Mouse (Mus musculus) cerebellum, postnatal 14 days (tissue): ENCODE data around the gene Hdhd3.
"Not testable (repeated sequence)": the region's sequence is repeated elsewhere in the genome, so short reads cannot be mapped to it uniquely, and the experiment has no call there.

Experiments
- DNase-seq, 2 experiments: peaks; one replicate each; pipeline ENCODE4 v3.0.0; 2021; ENCODE audit warnings: mixed read lengths in 2 of 2

Hdhd3 gene

DNA sequence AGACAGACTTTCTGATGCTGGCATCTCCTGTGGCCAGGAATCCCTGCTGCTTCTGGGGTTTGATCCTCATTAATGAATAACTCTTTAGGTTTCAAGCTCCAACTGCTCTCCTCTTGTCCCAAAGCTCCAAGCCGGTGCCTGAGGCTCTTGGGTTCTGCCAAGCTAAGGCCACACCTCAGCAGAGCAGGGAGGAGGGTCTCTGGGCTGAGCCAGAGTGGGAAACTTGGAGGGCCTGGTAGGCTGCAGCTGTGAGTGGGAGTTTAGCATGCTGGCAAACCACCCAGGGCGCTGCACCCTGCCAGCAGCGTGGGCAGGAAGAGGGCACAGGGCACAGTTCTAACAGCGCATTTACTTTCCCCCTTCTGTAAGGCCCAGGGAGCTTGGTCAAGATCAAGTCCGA is 5.6 kb upstream of the Hdhd3 start:
- no peak for DNase-seq

DNA sequence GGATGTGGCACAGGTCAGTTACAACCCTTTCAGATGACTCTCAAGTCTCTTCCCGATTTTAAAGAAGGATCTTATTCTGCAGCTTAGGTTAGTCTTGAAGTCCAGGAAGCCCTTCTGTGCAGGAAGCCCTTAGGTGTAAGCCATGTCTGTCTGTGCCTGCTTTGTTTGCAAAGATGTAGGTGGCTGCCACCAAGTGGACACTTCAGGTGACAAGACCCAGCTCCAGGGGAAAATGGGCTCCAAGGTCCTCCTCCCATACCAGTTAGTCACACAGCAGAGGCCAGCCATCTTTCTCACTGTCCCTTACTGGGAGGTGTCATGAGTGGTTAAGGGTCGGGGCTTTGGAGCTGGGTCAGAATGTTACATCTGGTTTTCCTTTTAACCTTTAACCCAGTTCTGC is 3.5 kb upstream of the Hdhd3 start:
- peak; percentile 67 to 73 for DNase-seq

DNA sequence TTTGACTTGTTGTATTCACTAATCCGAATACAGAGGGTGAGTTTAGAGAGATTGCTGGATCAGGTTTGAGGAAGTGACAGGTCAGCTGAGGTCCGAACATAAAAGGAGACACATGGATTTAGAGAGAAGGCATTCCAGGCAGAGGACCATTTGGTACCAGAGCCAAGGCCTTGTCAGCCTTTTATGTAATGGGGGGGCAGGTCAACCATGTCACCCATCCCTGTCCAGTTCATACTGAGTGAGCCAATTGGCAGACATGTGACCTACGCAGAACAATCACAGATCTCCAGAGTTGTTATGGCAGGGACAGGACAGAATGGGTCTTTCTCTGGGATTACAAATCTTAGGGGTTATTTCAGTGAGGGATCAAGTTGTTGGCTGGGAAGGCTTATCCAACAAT is 2.7 kb upstream of the Hdhd3 start:
- no peak for DNase-seq

- DNase-seq, result no peak
These were observed 298 bp downstream of the Hdhd3 start for GRCm38 (mm10) chr4:62502969-62503368.

- DNase-seq, result peak; percentile 91 to 93
These were observed 1.1 kb downstream of the Hdhd3 start for GRCm38 (mm10) chr4:62501964-62502732.

- DNase-seq, result no peak
These were observed 1.7 kb downstream of the Hdhd3 start for GRCm38 (mm10) chr4:62501534-62501933.

DNA sequence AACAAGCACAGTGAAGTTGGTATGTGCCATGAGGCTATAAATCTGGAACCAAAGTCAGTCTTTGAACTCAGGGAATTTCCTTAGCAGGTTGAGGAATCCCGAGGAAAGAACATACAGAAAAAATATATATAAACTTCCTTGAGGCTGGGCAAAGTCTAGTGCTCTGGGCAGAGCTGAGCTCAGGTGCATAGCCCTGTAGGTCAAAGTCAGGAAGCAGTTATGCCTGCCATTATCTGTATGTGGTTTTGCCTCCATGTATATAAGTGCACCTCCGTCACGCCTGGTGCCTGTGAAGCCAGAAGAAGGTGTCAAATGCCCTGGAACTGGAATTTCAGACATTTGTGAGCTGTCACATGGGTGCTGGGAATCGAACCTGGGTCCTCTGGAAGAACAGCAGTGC is 2.5 kb downstream of the Hdhd3 start:
- no peak for DNase-seq

DNA sequence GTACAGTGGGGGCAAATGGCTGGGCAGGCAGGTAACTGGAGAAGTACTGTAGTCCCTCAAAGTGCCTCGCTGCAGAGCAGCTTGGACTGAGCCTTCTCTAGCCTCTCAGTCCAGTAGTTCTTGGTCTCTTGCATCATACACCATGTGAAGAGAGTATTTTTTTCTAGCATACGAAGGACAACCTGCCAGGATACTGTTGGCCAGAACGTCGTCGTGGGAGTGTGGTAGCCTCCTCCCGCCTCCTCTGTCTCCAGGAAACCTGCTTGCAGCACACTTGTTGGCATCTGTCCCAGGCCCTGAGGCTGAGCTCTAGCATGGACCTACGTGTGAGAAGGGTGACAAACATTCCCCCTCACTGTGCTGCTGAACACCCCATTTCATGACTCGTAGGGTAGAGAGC is 6.5 kb downstream of the Hdhd3 start:
- DNase-seq, result peak; percentile 56 to 57

- DNase-seq, result no peak
These were observed 7.3 kb downstream of the Hdhd3 start for GRCm38 (mm10) chr4:62495946-62496345.

DNA sequence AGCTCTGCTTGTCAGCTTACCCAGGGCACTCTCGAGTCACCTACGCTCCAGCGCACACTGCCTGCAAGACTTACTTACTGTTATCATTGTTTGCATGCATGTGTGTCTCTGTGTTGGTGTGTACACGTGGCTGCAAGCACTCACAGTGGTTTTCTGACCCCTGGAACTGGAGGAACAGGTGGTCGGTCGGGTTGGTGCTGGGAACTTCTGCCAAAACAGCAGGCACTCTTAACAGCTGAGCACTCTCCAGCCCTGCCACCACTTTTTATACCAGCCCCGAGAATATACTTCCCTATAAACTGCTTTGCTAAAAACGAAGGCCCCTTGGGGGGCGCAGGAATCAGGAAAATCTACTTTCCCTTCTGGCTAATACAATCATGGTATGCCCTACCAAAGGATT is 9.0 kb downstream of the Hdhd3 start:
- DNase-seq, result no peak

DNA sequence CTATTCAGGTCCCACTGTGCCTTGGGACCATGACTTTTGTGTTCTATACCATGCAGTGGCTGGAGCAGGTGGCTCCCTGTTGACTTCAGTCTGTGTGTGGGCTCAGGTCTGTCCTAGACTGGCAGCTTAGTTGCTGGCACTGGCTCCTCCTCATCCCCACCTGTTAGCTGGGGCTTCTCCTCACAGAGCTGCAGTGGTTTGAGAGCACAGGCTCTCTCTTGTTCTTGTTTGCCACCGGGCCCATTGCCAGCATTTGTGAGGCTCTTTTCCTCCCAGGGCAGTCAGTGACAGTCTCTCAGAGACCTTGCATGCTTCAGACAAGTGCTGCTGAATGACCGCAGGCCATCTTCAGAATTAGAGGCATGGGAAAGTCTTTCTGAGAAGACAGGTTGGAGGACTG is 10.6 kb downstream of the Hdhd3 start:
- no peak for DNase-seq

GRCm38 (mm10) chr4:62487914-62488313 is 15.4 kb downstream of the Hdhd3 start:
- DNase-seq, result no peak

DNA sequence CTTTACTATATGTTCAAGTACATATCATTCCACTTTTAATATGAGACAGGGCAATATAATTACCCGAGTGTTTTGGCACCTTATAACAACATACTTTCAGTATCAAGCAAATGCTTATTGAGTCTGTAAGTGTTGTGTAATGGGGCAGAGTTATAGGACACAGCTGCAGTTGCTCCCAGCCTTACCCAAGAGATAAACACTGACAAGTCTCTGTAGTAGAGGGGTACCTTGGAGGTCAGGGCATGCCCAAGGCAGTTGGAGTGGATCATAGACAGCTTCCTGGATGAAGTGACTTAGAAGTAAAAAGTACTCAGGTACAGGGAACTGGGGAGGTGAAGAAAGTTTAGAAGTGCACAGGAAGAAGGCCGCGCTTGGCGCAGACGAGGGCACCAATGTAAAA is 16.1 kb downstream of the Hdhd3 start:
- no peak for DNase-seq

DNA sequence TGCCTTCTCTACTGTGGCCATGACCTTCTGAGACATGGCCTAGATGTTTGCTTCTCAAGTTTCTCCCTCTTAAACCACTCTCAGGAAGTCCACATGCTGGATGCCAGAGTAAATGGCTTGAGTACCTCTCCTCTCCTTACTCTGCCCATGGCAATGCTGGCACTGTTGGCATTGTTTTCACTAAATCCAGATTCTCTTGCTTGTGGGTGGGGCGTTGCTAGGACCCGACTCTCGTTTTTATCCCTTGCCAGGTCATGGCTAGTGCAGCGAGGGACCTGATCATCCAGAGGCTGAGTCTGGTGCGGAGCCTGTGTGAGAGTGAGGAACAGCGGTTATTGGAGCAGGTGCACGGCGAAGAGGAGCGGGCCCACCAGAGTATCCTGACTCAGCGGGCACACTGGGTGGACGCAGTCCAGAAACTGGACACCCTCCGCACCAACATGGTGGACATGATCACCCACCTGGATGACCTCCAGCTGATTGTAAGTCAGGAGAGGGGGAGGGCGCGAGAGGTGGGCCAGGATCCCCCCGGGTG is 17.0 kb downstream of the Hdhd3 start:
- no peak for DNase-seq

DNA sequence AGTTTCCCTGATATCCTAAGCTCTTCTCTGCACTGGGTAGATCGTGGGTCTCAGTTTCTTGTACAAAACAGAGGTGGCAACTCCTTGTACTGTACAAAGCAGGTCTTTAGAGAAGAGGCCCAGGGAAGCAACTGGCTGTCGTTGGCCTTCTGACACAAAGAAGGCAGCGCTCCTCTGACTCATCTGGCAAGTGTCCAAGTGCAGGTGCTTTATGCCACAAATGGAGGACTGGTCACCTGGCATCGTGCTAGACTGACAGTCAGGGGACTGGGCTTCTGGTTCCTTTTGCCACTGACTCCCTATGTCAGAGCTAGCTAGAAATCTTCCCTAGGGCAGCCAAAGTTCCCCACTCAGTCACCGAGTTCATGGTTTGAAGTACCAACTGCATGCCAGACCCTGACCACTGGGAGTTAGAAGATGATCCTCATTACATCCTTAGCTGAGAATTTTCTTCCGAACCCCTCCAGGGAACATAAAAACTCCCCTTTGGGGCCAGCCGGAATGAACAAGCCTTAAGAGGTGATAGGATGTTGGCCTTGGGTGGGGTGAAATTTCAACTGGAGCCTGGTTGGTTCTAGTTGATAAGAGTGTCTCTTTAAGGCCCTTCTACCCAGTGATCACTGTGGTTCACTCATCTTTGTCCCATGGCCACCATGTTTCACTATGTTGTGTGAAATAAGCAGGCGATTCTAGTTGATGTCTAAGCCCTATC is 17.7 kb downstream of the Hdhd3 start:
- no peak for DNase-seq

DNA sequence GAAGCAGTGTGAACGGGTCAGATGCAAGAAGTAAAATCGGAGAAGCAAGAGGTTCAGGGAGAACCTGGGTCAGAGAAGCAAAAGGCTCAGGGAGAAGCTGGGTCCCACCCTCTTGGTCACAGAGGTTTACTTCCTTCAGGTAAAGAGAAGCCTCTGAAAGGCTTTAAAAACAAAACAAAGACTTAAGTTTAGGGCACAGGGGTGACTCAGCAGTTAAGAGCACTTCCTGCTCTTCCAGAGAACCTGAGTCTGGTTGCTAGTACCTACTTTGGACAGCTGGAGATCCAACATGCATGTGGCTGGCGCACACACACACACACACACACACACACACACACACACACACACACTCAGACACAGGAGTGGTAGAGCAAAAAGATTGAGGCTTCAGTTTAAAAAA is 18.3 kb downstream of the Hdhd3 start:
- no peak for DNase-seq

GRCm38 (mm10) chr4:62480709-62481605 is 22.3 kb downstream of the Hdhd3 start:
- no peak for DNase-seq

DNA sequence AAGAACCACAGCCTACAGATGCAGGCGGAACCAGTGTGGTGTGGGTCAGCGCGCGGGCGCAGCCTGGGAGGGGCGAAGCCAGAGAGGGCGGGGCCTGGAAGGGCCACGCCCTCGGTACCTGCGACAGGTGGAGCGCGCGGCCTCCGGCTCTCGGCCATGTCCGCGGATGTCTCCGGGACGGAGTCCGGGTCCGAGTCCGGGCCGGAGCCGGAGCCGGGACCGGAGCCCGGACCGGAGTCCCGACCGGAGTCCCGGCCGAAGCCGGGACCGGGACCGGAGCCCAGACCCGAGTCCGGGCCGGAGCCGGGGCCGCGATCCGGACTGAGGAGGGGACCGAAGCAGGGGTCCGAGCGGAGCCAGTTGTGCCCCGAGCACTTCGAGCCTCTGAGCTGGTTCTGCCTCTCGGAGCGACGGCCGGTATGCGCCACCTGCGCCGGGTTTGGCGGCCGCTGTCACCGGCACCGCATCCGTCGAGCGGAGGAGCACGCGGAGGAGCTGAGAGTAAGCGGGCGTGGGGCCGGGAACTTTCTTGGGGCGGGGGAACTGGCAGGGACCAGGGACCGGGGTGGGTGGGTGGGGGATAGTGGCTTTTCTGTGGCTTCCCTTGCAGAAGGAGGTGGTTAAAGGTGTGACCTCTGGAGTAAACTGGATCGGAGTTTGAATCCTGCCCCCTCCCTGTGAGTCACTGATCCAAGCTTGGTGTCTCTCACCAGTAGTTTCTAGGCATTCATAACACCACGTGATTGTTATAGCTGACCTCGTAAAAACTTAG is 23.1 kb downstream of the Hdhd3 start, which contains the start of gene Bspry:
Gene Bspry, plus strand, starts transcription at position 117 of the 772 bp plus-strand sequence.
- peak; percentile 29 to 47 for DNase-seq

DNA sequence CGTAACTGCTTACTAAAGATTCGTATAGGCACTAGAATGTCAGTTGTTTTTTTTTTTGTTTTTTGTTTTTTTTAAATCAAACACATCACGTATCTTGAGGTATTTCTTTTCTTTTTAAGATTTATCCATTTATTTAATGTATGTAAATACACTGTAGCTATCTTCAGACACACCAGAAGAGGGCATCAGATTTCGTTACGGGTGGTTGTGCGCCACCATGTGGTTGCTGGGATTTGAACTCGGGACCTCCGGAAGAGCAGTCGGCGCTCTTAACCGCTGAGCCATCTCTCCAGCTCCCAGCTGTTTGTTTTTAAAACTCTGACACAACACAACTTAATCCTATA is 23.7 kb downstream of the Hdhd3 start:
- DNase-seq, result not testable (repeated sequence)

- DNase-seq, result no peak
These were observed 25.6 kb downstream of the Hdhd3 start for GRCm38 (mm10) chr4:62477542-62478244.

GRCm38 (mm10) chr4:62475793-62476192 is 27.5 kb downstream of the Hdhd3 start:
- no peak for DNase-seq

- no peak for DNase-seq
These were observed 28.1 kb downstream of the Hdhd3 start for GRCm38 (mm10) chr4:62475131-62475530.
